Mouse (Mus musculus) olfactory bulb, adult 2 months (tissue): Measurements from ENCODE around the gene Vamp8.

Source experiments
- CTCF ChIP-seq: fragments of 200-500 bp; IDR thresholded peaks from 2 replicates; pipeline ENCODE4 v1.5.1; 2012; ENCODE audit warnings: low read depth, mild to moderate bottlenecking, low read length, moderate library complexity; ENCODE audit not compliant: insufficient read depth
- POLR2A ChIP-seq: fragments of 200-500 bp; IDR thresholded peaks from 2 replicates; pipeline ENCODE4 v1.6.1; 2012; ENCODE audit warnings: mild to moderate bottlenecking, low read depth, low read length, moderate library complexity; ENCODE audit not compliant: insufficient read depth

- no peak for TF ChIP-seq CTCF
- TF ChIP-seq POLR2A = no peak
Measured at GRCm38 (mm10) chr6:72366304-72366703, 24.2 kb downstream of the Vamp8 start.
